Mouse (Mus musculus) brain, adult 10 weeks (tissue): ENCODE results near the gene Gm20814. TPM values are rescaled to one million over a fixed set of nuclear protein-coding genes. Genes with fewer than 3 reads are reported as not detected.

Experiments used
- polyA plus RNA-seq: library from polyadenylated mRNA; stranded (reverse); fragments of 350-450 nt; fragmentation: Illumina TruSeq; extraction: RNeasy Lipid Tissue Mini Kit (QIAGEN cat#74804); gene quantifications from one replicate; pipeline ENCODE4 v1.2.3, GENCODE M21; 2015; ENCODE audit warnings: low read depth, low replicate concordance

Gene Gm20814
- not detected for polyA plus RNA-seq

GRCm38 (mm10) chrY:75195556-75195955 lies at the start of gene Gm20814:
Gene Gm20814, plus strand, starts transcription at chrY:75195856.

